Mouse (Mus musculus) gastrocnemius, adult 8-10 months (tissue): Measurements from ENCODE around the gene Phb. TPM values are rescaled to one million over a fixed set of nuclear protein-coding genes. Genes with fewer than 3 reads are reported as not detected.

Experiments used
- DNase-seq, 2 experiments: peaks; one replicate each; pipeline ENCODE4 v3.0.0; 2022; ENCODE audit warnings: low spot score in 2 of 2
- total RNA-seq, 4 experiments: library from RNA; stranded (reverse); gene quantifications; 2 replicates each; pipeline ENCODE4 v1.2.4; 2022

Gene Phb
- total RNA-seq, 4 experiments from 2014 or later, result 142 to 193 (median 171) TPM

DNA sequence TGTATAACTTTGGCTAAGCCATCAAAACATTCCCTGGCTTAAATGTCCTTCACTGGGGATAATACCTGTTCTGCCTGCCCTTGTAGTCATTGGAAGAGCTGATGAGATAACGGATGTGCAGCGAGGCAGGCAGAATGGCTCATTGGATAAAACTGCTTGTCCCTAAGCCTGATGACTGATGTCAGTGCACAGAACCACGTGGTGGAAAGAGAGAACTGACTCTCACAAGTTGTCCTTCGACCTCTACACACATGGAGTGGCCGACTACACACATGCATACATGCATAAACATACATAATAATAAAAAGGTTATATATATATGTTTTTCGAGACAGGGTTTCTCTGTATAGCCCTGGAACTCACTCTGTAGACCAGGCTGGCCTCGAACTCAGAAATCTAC, 43.7 kb downstream of the Phb start:
- no peak for DNase-seq

DNA sequence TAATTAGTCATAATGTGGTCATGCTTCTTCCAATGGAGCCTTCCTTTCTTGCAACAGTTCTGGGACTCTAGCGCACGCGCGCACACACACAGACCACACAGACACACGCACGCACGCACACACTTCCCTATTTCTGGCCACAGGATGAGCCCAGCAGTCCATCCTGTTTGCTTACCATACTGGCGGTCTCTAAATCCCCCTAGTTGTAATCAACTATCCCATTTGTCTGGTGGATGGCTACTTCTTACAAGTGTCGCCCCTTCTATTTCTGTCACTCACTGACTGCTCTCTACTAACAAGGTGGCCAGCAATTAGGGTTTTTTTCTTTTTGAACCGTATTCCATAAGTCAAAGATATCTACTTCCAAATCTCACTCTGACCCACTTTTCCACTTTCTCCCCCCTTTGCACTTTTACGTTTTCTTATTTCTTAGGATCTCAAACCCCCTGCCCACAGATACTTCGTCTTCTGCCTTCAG, 45.4 kb downstream of the Phb start:
- peak in 1 of 2 experiments; percentile 19 for DNase-seq

DNA sequence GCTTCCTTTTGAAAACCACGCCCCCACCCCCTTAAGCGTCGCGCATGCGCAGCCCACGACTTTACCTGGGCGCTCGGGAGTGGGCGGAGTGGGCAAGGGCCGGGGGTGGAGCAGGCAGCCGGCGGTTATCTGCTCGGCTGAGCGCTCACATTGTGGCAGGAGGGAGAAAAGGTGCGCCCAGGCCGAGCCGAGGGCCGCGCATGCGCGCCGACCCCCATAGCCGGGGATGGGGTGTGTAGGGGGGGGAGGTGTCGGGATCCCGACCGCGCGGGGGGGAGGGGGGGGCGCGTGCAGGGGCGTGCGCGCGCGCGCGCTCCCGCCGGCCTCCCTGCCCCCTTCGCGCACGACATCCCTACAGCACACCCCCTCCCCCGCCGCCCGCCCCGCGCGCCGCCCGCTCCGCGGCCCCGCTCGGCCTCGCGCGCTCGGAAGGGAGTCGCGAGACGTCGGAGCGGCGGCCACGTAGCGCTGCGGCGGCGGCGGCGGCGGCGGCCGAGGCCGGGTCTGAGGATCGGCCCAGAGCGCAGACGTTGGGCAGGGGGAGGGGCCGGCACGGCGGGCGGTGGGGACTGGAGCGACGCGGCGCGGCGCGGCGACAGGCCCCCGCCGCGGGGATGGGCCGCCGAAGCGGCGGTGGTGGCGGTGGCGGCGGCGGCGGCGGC, 45.9 kb downstream of the Phb start, which contains the start of gene Zfp652:
TSS of gene Zfp652 (plus strand) at position 111 of the 662 bp plus-strand sequence.
- peak; percentile 59 to 79 for DNase-seq

DNA sequence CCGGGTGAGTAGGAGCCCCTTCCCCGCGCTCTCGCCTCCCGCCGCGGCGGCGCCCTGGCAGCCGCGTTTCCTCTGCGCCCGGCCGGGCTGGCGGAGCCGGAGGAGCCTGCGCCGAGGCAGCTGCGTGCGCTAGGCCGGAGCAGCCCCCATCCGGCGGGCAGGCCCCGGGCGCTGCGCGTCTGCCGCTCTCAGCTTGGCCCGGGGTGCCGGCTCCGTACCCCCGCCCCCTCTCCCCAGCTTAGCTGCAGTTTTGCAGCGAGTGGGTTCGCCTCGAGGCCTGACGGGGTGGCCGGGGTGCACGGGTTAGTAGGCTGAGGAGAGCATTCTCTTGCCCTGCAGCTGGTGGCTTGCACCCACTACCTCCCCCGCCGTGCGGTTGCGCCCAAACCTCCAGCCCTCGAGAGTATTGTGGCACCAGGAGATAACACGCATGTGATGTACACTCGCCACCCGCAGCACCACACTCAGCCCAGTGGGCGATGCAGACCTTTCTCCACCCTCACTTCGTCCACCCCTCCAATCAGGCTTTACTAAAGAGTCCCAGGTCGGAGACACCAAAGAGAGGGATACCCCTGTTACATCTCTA, 46.6 kb downstream of the Phb start:
- DNase-seq, result peak; percentile 14 to 28

DNA sequence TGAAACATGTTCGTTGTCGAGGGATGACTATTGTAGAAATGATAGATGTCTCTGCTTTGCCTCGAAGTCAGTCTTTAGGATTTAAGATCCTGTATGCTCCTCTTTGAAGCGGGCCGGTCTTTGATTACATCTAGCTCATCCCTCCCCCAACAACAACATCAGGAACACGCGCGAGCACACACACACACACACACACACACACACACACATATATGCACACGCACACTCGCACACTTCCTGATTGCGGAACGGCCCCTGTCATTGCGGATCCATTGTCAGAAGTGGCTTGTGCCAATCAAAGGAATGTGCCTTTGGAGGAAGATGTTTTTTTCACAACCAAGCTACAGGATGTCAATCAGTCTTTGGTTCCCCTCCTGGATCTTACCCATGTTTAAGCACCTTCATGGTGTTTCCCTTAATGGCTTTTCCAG, 47.1 kb downstream of the Phb start:
- no peak for DNase-seq

DNA sequence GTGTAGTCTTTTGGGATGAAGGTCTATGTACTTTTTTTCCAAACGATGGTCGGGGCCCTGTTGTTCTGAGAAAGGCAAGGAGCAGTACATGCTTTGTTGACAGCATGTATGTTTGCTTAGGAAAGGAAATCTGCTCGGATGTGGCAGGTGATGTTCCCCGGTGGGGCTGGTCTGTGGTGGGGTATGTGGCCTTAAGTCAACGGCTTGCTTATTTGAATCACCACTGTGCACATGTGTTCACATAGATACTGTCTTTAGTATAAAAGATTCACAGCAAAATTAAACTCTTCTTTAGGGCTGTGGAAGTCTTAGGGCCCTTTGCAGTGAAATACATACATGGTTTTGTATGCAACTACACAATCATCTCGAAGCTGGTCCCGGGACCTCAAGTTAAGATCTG, 47.7 kb downstream of the Phb start:
- no peak for DNase-seq

DNA sequence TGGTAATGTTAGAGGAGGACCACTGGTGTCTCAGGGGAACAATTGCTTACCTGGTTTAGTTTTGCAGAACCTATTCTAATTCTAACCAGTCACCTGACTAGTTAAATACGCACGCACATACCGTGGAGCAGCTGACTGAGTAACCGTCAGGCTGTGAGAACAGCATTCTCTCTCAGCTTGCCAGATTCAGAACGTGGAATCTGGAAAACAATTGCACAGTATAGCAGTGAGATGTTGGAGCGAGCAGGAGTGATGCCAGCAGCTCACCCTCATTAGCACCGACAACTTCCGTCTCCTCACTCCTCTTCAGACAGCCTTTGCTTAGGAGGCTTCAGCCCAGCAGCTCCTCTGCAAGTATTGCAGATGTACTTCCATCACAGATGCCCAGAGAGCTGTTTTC, 49.4 kb downstream of the Phb start:
- DNase-seq, result no peak

DNA sequence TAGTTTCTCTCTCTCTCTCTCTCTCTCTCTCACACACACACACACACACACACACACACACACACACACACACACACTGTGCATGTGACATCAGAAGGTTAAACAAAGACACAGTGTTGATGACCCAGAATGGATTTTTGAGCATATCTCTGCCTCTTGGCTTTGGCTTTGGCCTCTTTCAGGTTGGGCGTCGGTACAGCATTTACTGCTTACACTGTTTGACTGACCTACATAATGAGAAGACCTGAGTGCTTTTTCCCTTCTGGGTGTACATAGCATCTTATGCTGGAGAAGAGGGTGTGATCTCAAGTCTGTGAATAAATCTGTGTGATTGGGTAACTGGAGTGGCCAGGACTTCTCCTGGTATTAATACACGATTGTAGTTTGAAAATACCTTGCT, 52.6 kb downstream of the Phb start:
- DNase-seq, result no peak

DNA sequence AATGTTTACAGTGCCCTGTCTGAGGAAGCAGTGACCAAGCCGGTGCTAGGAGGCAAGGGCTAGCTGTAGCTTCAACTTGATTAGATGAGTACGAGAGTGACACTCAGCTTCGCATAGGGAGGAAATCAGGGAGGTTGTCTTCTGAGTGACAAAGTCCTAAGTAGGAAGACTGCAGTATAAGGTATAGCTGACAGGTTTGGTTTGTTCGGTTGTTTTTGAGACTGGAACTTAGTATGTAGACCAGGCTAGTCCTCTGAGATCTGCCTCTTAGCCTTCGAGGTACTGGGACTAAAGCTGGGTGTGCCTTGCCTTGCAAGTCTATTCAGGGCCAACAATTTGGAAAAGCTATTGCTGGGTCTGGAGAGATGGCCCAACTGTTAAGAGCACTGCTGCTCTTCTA, 56.5 kb downstream of the Phb start, which contains the start of gene B130006D01Rik:
TSS of gene B130006D01Rik (plus strand) at position 301 of the 400 bp plus-strand sequence.
- no peak for DNase-seq

DNA sequence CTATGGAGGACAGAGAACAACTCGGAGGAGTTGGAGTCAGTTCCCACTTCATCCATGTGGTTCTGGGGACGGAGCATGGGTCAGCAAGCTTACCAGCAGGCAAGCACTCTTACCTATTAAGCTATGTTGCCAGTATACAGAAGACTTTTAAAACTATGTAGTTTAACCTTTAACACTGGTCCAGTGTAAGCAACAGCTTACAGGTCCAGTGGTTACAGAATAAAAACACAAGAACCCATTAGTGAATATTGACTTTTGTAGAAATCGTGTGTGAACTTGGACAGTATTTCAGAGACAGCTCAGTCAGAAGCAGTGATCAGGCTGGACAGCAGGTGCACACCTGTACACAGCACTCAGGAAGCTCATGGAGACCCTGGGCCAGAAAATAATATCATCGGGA, 57.7 kb downstream of the Phb start:
- no peak for DNase-seq

DNA sequence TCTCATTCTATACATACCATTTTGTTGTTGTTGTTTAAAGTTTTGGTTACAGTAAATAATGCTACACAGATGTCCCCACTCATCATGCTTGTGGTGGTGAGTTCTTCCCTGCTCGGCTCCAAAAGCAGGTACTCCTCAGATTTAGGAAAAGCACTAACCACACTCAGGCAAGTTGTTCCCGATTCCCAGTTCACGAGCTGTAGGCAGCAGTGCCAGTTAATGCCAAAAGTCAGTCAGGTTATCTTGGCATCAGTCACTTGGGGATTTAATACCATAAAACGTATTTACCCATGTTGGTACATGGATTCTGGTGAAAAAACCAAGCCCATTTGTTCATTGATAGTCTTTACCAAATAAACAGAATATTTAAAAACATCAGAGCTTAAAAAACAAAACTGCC, 59.4 kb downstream of the Phb start:
- DNase-seq, result no peak

DNA sequence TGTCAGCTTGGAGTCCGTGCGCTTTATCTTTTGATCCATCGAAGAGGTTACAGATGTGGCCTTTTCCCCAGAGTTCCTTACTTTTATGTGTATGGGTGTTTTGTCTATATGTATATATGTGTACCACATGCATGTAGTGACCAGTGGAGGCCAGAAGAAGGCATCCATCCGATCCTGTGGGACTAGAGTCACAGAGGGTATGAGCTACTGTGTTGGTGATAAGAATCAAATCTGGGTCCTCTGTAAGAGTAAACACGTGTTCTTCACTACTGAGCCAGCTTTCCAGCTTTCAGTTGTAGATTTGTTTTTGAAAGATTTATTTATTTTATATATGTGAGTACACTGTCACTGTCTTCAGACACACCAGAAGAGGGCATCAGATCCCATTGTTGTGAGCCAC, 61.2 kb downstream of the Phb start:
- no peak for DNase-seq

DNA sequence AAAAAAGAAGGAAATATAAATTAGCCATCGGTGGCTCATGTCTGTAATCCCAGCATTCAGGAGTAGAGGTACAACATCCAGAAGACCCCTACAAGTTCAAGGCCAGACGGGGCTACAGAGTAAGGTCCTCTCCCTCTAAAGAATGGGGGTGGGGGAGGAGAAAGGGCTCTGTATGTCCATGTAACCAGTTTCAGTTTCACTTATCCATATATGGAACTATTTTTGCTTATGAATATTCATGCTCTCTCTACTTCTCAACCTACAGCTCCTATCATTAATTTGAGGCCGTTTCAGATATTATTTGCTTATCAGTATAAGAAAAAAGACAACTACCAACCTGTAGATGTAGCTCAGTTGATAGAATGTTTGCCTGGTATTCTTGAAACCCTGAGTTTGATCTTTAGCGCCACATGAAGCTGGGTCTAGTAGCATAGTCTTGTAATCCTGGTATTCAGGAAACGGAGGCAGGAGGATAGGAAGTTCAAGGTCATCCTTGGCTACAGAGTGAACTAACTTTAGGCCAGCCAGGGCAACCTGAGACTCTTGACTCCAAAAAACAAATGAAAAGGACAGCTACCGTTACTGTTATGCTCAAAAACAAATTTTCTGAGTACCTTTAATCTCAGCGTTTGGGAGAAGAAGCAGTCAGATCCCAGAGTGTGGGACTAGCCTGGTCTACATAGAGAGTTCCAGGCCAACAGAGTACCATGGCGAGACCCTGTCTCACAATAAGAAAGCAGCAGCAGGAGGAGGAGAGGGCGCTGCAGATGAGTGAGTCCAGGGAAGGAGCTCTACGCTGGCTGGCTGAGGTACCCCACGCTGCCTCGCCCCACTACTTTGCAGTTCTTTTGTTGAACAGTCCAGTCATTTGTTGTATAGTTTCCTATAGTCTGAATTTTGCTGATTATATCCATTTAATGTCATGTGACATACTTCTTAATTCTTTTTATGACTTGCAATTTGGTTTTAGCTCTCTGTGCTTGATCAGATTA, 62.5 kb downstream of the Phb start:
- DNase-seq, result no peak

Other genes starting within 250 kb of the Phb start
- gene Nxph3, start 152.4 kb upstream of the Phb start, total RNA-seq, result under 1 TPM; 0.13 to 0.45 (median 0.30) TPM
- gene Ngfr, start 79.2 kb upstream of the Phb start, total RNA-seq, result 1 to 10 TPM in 1 of 4 experiments, under 1 TPM in 3; 0.12 to 1.0 (median 0.29) TPM
- 100 to 1,000 TPM; 107 to 171 (median 133) TPM for gene Zfp652, start 45.7 kb downstream of the Phb start, total RNA-seq
- under 1 TPM; 0.20 to 0.54 (median 0.34) TPM for gene B130006D01Rik, start 56.6 kb downstream of the Phb start, total RNA-seq
- gene Phospho1, start 157.5 kb downstream of the Phb start, total RNA-seq, result 100 to 1,000 TPM; 341 to 419 (median 369) TPM
- 1 to 10 TPM; 2.3 to 4.0 (median 2.8) TPM for gene Gngt2, start 170.3 kb downstream of the Phb start, total RNA-seq
- 1 to 10 TPM in 3 of 4 experiments, under 1 TPM in 1; 0.77 to 2.2 (median 1.5) TPM for gene Abi3, start 175.5 kb downstream of the Phb start, total RNA-seq
- not detected for gene B4galnt2, start 247.9 kb downstream of the Phb start, total RNA-seq